Mouse (Mus musculus): Measurements from ENCODE around the gene Ccdc120. TPM values are rescaled to one million over a fixed set of nuclear protein-coding genes. Genes with fewer than 3 reads are reported as not detected.
"Not testable (repeated sequence)": the region's sequence is repeated elsewhere in the genome, so short reads cannot be mapped to it uniquely, and the experiment has no call there.

Gene Ccdc120
- total and polyA plus RNA-seq, 3 experiments, result 0.76 to 10.2 (median 2.3) TPM

DNA sequence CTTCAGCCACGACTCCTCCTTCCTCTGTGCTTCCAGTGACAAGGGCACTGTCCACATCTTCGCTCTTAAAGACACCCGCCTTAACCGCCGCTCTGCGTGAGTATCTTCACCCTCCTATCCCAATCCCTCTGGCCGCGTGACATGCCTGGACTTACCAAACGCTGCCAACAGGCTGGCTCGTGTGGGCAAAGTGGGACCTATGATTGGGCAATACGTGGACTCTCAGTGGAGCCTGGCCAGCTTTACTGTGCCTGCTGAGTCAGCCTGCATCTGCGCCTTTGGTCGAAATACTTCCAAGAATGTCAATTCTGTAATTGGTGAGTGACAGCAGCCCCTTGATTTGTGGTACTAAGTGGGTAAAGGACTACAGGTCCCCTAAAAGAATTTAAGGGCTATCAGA is 23.5 kb downstream of the Ccdc120 start:
- no peaks in the 10 kb centered on the region for H3K27me3 ChIP-seq (ENCODE audit: insufficient read depth, low read length)
- TF ChIP-seq TAL1 (conservative IDR thresholded peaks at IDR 0.05; ENCODE audit: low read depth, low read length), result no peak
- no peak for TF ChIP-seq GATA1 (IDR thresholded peaks at IDR 0.05; ENCODE audit: borderline replicate concordance, low read length)
- no peak for TF ChIP-seq CTCF (IDR thresholded peaks at IDR 0.05; ENCODE audit: low read depth, low read length)
- H3K4me1 ChIP-seq (ENCODE audit: insufficient read depth, low read depth, low read length), result peaks cover 30% of the 10 kb centered on the region
- H3K36me3 ChIP-seq (replicated peaks), result peaks cover 44% of the 10 kb centered on the region
- no peaks in the 10 kb centered on the region for H3K9me3 ChIP-seq (replicated peaks)
- no peak for DNase-seq (ENCODE audit: low spot score)
- no peak for ATAC-seq (ENCODE audit: extremely low read depth, insufficient number of reproducible peaks, low FRiP score, poor library complexity, severe bottlenecking)
- no peak overlapping the region for H3K4me3 ChIP-seq (ENCODE audit: low read depth, low read length)

DNA sequence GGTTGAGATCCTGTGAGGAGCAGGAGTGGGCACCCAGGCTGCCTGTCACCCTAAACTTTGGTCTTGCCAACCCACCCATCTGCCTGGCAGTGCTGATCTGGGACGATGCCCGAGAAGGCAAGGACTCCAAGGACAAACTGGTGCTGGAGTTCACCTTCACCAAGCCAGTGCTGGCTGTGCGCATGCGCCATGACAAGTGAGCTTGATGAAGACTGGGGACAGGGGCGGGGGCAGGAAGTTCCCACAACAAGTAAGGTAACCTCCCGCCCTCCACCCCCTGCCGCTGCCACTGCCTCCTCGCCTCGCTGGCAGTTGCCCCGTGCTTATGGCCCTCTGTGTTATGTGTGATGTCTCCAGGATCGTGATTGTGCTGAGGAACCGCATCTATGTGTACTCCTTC is 24.9 kb downstream of the Ccdc120 start:
- no peak for TF ChIP-seq POLR2AphosphoS5 (IDR thresholded peaks at IDR 0.05; ENCODE audit: insufficient replicate concordance, low read depth, low read length)
- Histone ChIP-seq H3K9me3 (replicated peaks) (no peaks in the 10 kb centered on the region), H3K27me3 (ENCODE audit: insufficient read depth, low read length) (no peaks in the 10 kb centered on the region), H3K36me3 (replicated peaks) (peaks cover 44% of the 10 kb centered on the region), H3K4me1 (ENCODE audit: insufficient read depth, low read depth, low read length) (peaks cover 30% of the 10 kb centered on the region), H3K4me3 (ENCODE audit: low read depth, low read length) (no peak overlapping the region)
- DNase-seq (ENCODE audit: low spot score) (no peak), ATAC-seq (ENCODE audit: extremely low read depth, insufficient number of reproducible peaks, low FRiP score, poor library complexity, severe bottlenecking) (no peak)

DNA sequence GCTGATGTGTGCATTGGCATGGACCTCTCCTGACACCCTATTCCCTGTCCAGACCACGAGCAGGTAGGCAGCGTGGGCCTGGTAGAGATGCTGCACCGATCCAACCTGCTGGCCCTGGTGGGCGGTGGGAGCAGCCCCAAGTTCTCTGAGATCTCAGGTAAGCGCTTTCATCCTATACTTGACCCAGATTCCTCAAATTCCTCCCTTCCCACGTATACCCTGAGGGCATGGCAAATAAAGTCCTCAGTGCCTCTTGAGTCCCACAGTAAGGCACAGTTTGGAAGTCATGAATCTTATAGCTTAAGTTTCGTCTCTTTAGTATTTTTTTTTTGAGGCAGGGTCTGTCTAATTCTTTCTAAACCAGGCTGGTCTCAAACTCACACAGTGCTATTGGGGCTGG is 26.6 kb downstream of the Ccdc120 start:
- Histone ChIP-seq H3K36me3 (replicated peaks) (peaks cover 44% of the 10 kb centered on the region), H3K4me3 (ENCODE audit: low read depth, low read length) (no peak overlapping the region), H3K4me1 (ENCODE audit: insufficient read depth, low read depth, low read length) (peaks cover 30% of the 10 kb centered on the region), H3K27me3 (ENCODE audit: insufficient read depth, low read length) (no peaks in the 10 kb centered on the region), H3K9me3 (replicated peaks) (no peaks in the 10 kb centered on the region)
- TF ChIP-seq TAL1 (conservative IDR thresholded peaks at IDR 0.05; ENCODE audit: low read depth, low read length) (no peak), POLR2AphosphoS5 (IDR thresholded peaks at IDR 0.05; ENCODE audit: insufficient replicate concordance, low read depth, low read length) (no peak), GATA2 (IDR thresholded peaks at IDR 0.05; ENCODE audit: borderline replicate concordance, low read depth, low read length) (no peak), GATA1 (IDR thresholded peaks at IDR 0.05; ENCODE audit: borderline replicate concordance, low read length) (no peak), CTCF (IDR thresholded peaks at IDR 0.05; ENCODE audit: low read depth, low read length) (no peak)
- no peak for DNase-seq (ENCODE audit: low spot score)
- no peak for ATAC-seq (ENCODE audit: extremely low read depth, insufficient number of reproducible peaks, low FRiP score, poor library complexity, severe bottlenecking)

DNA sequence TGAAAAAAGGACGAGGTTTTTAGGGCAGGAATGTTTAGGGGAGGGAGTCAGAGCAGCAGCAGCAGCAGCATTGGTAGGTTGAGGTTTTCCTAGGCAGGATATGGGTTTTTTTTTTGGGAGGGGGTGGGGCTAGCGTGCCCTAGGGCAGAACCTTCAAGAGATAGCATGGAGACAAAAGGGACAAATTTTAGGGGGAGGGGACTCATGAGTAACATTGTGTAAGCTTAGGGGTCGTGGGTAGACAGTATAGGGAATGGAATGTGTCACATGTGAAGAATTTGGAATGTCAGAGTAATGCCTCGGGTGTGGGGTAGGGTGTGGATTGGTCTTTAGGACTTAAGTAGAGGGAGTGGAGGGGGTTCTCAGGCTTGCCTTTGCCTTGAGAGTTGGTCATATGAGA is 28.0 kb downstream of the Ccdc120 start:
- Histone ChIP-seq H3K4me3 (ENCODE audit: low read depth, low read length) (peak overlapping the region; percentile 76), H3K36me3 (replicated peaks) (peaks cover 42% of the 10 kb centered on the region), H3K4me1 (ENCODE audit: insufficient read depth, low read depth, low read length) (peaks cover 21% of the 10 kb centered on the region), H3K9me3 (replicated peaks) (no peaks in the 10 kb centered on the region), H3K27me3 (ENCODE audit: insufficient read depth, low read length) (no peaks in the 10 kb centered on the region)
- no peak for ATAC-seq (ENCODE audit: extremely low read depth, insufficient number of reproducible peaks, low FRiP score, poor library complexity, severe bottlenecking)
- TF ChIP-seq TAL1 (conservative IDR thresholded peaks at IDR 0.05; ENCODE audit: low read depth, low read length), result no peak
- no peak for TF ChIP-seq CTCF (IDR thresholded peaks at IDR 0.05; ENCODE audit: low read depth, low read length)
- no peak for TF ChIP-seq GATA2 (IDR thresholded peaks at IDR 0.05; ENCODE audit: borderline replicate concordance, low read depth, low read length)
- TF ChIP-seq POLR2AphosphoS5 (IDR thresholded peaks at IDR 0.05; ENCODE audit: insufficient replicate concordance, low read depth, low read length), result no peak
- no peak for TF ChIP-seq GATA1 (IDR thresholded peaks at IDR 0.05; ENCODE audit: borderline replicate concordance, low read length)
- DNase-seq (ENCODE audit: low spot score), result no peak

DNA sequence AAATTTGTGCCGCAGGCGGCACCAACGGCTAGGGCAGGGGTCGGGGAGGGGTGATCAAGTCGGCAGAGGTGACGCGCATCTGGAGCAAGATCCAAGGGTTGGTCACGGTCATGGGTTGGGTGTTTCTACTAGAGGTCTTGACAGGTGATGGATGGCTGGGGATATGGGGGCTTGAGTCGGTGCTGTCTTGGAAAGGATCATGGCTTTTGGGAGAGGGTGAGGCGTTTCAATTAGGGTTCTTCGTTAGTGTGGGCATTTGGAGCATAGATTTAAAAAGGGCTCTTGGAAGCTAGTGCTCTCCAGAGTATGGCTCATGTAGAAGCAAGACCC is 28.5 kb downstream of the Ccdc120 start:
- DNase-seq (ENCODE audit: low spot score) (no peak), ATAC-seq (ENCODE audit: extremely low read depth, insufficient number of reproducible peaks, low FRiP score, poor library complexity, severe bottlenecking) (no peak)
- H3K4me1 ChIP-seq (ENCODE audit: insufficient read depth, low read depth, low read length), result peaks cover 17% of the 10 kb centered on the region
- H3K27me3 ChIP-seq (ENCODE audit: insufficient read depth, low read length), result no peaks in the 10 kb centered on the region
- TF ChIP-seq GATA1 (IDR thresholded peaks at IDR 0.05; ENCODE audit: borderline replicate concordance, low read length), result no peak
- TF ChIP-seq GATA2 (IDR thresholded peaks at IDR 0.05; ENCODE audit: borderline replicate concordance, low read depth, low read length), result no peak
- no peak for TF ChIP-seq CTCF (IDR thresholded peaks at IDR 0.05; ENCODE audit: low read depth, low read length)
- no peak for TF ChIP-seq TAL1 (conservative IDR thresholded peaks at IDR 0.05; ENCODE audit: low read depth, low read length)
- TF ChIP-seq POLR2AphosphoS5 (IDR thresholded peaks at IDR 0.05; ENCODE audit: insufficient replicate concordance, low read depth, low read length), result no peak
- H3K9me3 ChIP-seq (replicated peaks), result no peaks in the 10 kb centered on the region
- peaks cover 37% of the 10 kb centered on the region for H3K36me3 ChIP-seq (replicated peaks)
- peak overlapping the region; percentile 76 for H3K4me3 ChIP-seq (ENCODE audit: low read depth, low read length)

DNA sequence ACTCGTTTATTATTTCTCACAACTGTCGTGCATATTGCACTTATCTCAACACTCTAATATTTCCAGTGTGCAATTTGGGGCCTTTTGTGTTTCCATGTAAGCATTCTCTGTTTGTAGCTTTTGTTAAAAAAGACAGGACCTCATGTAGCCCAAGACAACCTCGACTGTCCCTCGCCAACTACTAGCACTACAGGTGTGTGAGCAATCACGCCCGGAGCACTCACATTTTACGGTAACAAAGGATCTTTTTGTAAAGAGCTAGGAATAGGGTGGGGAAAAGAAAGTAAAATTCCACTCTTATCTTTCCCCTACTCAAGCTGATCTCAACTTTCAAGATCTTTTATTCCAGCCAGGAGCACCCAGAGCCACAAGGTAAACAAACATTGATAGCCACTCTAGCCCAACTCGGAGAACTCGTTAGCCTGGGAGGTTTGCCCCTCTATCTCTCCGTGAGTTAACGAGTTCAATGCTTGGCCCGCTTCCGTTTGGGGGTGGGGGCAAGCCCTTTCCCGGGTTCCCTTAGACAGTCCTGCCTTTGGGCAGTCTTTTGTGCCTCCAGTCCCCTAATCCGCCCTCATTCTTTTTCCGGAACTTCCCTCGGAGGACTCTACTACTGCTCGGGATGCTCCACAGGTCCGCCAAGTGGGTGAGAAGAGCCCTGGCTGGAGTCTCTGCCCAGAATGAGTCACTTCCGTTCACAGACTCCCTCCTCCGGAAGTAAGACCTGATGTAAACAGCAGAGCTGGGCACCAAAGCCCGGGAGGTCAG is 29.0 kb downstream of the Ccdc120 start, which contains the start of gene Gm45208:
Gm45208 (plus strand) TSS at position 732 of the 768 bp plus-strand sequence.
- Histone ChIP-seq H3K4me1 (ENCODE audit: insufficient read depth, low read depth, low read length) (peaks cover 12% of the 10 kb centered on the region), H3K27me3 (ENCODE audit: insufficient read depth, low read length) (no peaks in the 10 kb centered on the region), H3K36me3 (replicated peaks) (peaks cover 32% of the 10 kb centered on the region), H3K9me3 (replicated peaks) (no peaks in the 10 kb centered on the region), H3K4me3 (ENCODE audit: low read depth, low read length) (peak within 1 kb of the TSS; percentile 76)
- TF ChIP-seq GATA2 (IDR thresholded peaks at IDR 0.05; ENCODE audit: borderline replicate concordance, low read depth, low read length) (no peak), CTCF (IDR thresholded peaks at IDR 0.05; ENCODE audit: low read depth, low read length) (no peak), TAL1 (conservative IDR thresholded peaks at IDR 0.05; ENCODE audit: low read depth, low read length) (no peak), POLR2AphosphoS5 (IDR thresholded peaks at IDR 0.05; ENCODE audit: insufficient replicate concordance, low read depth, low read length) (no peak), GATA1 (IDR thresholded peaks at IDR 0.05; ENCODE audit: borderline replicate concordance, low read length) (no peak)
- ATAC-seq (ENCODE audit: extremely low read depth, insufficient number of reproducible peaks, low FRiP score, poor library complexity, severe bottlenecking) (peak; percentile 91), DNase-seq (ENCODE audit: low spot score) (peak; percentile 70)

DNA sequence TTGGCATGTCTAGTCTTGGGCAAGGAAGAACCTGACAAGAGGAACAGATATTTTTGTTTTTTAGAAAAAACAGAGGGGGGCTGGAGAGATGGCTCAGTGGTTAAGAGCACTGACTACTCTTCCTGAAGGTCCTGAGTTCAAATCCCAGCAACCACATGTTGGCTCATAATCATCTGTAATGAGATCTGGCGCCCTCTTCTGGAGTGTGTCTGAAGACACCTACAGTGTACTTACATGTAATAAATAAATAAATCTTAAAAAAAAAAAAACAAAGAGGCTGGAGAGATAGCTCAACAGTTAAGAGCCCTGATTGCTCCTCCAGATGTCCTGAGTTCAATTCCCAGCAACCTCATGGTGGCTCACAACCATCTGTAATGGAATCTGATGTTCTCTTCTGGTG is 34.6 kb downstream of the Ccdc120 start:
- not testable (repeated sequence) for H3K36me3 ChIP-seq (replicated peaks); ATAC-seq (ENCODE audit: extremely low read depth, insufficient number of reproducible peaks, low FRiP score, poor library complexity, severe bottlenecking); H3K9me3 ChIP-seq (replicated peaks); H3K4me1 ChIP-seq (ENCODE audit: insufficient read depth, low read depth, low read length); H3K4me3 ChIP-seq (ENCODE audit: low read depth, low read length); DNase-seq (ENCODE audit: low spot score); H3K27me3 ChIP-seq (ENCODE audit: insufficient read depth, low read length)

DNA sequence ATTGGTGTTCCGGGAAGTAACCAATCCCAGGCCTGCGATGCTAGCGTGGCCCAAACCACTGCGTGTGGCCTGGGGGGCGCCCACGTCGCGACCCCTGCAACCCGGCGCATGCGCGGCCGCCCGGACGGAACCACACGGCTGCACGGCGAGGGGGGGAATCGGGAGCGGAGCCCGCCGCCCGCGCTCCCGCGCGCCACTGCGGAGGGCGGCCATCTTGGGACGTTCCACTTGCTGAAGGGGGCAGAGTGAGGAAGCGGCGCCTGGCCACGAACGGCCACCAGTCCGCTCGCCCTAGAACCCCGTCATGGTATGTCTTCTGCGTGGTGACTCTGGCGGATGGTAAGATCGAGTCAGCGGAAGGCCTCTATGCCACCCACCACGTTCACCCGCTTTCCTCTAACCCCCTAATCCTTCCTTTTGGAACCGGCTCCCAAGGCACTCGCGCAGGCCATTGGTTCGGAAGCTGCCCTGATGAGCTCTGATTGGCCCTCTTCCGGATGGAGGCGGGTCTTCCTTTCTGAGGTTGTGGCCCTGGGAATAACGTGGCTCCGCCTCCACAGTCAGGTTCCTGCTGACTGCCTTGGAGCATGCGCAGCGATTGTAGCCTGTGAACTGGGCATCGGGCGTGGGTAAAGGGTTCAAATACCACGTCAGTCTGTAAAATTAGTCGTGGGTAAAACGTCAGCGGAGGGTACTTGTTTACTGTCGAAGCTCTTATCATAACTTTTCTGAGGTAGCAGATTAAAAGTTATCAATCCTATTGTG is 36.4 kb downstream of the Ccdc120 start, which contains the start of gene Wdr45:
Wdr45 (plus strand) TSS at position 199 of the 765 bp plus-strand sequence.
- DNase-seq (ENCODE audit: low spot score) (peak; percentile 40), ATAC-seq (ENCODE audit: extremely low read depth, insufficient number of reproducible peaks, low FRiP score, poor library complexity, severe bottlenecking) (peak; percentile 97)
- peak within 1 kb of the TSS; percentile 64 for H3K4me3 ChIP-seq (ENCODE audit: low read depth, low read length)
- H3K36me3 ChIP-seq (replicated peaks); H3K4me1 ChIP-seq (ENCODE audit: insufficient read depth, low read depth, low read length); H3K9me3 ChIP-seq (replicated peaks); H3K27me3 ChIP-seq (ENCODE audit: insufficient read depth, low read length): not testable (repeated sequence)

DNA sequence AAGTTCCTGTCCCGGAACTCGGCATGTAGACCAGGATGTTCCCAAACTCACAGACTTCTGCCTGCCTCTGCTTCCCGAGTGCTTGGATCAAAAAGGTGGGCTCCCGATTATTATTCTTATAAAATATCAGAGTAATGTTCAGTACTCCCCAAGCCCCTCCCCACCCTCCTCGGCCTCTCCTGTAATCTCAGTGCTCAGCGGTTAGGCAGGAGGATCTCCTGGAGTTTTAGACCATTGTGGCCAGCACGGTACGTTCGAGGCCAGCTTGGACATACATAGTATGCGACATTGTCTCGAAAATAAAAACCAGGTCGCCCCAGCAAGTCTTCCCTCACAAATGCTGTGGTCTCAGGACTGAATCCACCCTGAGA is 37.0 kb downstream of the Ccdc120 start:
- H3K9me3 ChIP-seq (replicated peaks); H3K4me1 ChIP-seq (ENCODE audit: insufficient read depth, low read depth, low read length); ATAC-seq (ENCODE audit: extremely low read depth, insufficient number of reproducible peaks, low FRiP score, poor library complexity, severe bottlenecking); DNase-seq (ENCODE audit: low spot score); H3K27me3 ChIP-seq (ENCODE audit: insufficient read depth, low read length): not testable (repeated sequence)
- Histone ChIP-seq H3K36me3 (replicated peaks) (peaks cover 11% of the 10 kb centered on the region), H3K4me3 (ENCODE audit: low read depth, low read length) (peak overlapping the region; percentile 64)
